Mouse (Mus musculus) bone marrow macrophage, adult 2 months (primary cell): ENCODE measurements around the gene Sept9.

ENCODE experiments used
- CTCF ChIP-seq: IDR thresholded peaks from 2 replicates; pipeline ENCODE4 v1.5.1; 2012; ENCODE audit warnings: low read depth, mild to moderate bottlenecking, low read length, moderate library complexity
- POLR2A ChIP-seq: IDR thresholded peaks from 2 replicates; pipeline ENCODE4 v1.6.1; 2012; ENCODE audit warnings: mild to moderate bottlenecking, low read depth, low read length, borderline replicate concordance

GRCm38 (mm10) chr11:117278113-117278512, 78.7 kb downstream of the Sept9 start:
- TF ChIP-seq POLR2A (no peak), CTCF (no peak)
